Mouse (Mus musculus) right cerebral cortex, postnatal 36 days (tissue): ENCODE results near the gene Mn1.
A peak's percentile ranks its signal among the peaks of the same experiment; 100 is the strongest.

Experiments used
- DNase-seq, 2 experiments: peaks; one replicate each; pipeline ENCODE4 v3.0.0; 2022; ENCODE audit warnings: low spot score in 2 of 2, mixed read lengths in 1 of 2

Gene Mn1

GRCm38 (mm10) chr5:111432842-111433241 is 15.7 kb downstream of the Mn1 start:
- DNase-seq, result no peak

DNA sequence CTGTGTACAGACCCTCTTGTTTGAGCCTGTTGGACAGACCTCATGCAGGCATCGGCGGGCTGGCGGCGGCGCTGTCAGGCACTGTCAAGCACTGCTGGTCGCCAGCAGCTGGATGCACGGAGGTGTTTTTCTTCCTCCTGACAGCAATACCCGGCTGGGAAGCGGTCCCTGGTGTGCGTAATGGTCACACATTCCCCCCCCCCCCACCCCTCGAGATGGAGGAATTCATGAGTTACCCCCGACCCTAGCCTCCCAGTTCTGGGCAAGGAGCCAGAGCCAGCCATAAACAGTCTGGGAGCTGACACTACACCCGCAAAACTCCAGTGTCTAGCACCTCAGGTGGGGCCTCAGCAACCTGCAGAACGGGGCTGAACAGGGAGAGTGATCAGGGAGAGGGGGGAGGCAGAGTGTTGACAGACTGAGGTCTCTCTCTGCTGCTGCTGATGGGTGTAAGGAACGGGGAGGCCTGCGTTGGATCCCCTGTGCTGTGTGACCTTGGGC is 17.2 kb downstream of the Mn1 start:
- DNase-seq, result no peak

GRCm38 (mm10) chr5:111436260-111436659 is 19.1 kb downstream of the Mn1 start:
- no peak for DNase-seq

GRCm38 (mm10) chr5:111437205-111437604 is 20.0 kb downstream of the Mn1 start:
- DNase-seq, result peak in 1 of 2 experiments; percentile 76

DNA sequence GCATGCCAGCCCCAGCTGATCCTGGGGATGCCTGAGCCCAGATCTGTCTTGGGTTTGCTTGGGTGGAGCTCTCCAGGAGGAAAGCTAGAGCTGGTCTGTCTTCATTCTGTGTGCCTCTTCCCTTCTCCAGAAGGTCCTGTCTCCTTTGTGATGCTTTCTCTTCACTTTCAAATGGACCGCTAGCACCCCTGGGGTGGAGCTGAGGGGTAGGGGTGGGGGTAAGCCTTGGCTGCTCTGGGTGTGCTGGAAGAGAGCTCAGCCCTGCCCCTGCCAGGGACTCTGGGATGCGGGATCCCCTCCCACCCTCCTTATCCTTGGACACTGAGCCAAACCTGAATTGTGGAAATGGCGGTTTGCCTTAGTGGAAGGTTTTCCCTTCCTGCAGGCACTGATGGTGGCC is 21.2 kb downstream of the Mn1 start:
- DNase-seq, result no peak

GRCm38 (mm10) chr5:111438821-111439220 is 21.7 kb downstream of the Mn1 start:
- DNase-seq, result no peak

- DNase-seq, result no peak
Observed at GRCm38 (mm10) chr5:111440264-111440663, 23.1 kb downstream of the Mn1 start.

GRCm38 (mm10) chr5:111442151-111442871 is 25.1 kb downstream of the Mn1 start:
- no peak for DNase-seq

DNA sequence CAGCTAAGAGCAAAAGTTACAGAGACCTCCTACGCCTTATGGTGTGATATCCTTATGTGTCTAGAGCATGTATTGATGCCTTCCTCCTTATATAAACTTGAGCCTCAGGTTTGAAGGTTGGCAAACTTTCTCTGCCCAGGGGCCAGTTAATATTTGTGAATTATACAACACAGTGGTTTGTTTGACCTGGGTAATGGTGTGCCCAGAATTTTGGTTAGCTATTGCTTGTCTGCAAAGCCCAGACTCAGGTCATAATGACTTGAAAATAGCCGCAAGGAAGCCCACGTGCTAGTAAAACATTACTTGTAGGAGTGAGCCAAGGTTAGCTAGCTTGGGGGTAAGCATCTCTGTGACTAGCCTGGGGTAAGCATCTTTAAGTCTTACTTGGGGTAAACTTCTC is 26.5 kb downstream of the Mn1 start:
- no peak for DNase-seq

DNA sequence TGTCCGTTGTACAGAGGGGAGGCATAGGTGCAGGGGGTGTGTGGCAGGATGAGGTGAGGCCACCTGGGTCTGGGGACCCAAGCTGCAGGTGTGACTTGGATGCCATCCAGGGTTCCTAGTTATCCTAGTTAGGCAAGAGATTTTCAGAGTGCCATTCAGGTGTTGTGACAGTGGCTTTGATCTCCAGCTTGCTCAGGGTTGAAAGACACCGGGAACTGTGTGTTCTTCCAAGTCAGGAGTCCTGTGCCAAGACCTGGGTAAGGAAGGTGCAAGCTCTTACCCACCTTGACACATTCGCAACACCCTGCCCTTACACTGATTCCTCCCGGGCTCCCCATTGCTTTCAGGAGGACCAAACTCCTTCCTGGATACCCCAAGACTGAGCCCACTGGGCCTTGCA is 27.2 kb downstream of the Mn1 start:
- no peak for DNase-seq

GRCm38 (mm10) chr5:111446652-111447051 is 29.5 kb downstream of the Mn1 start:
- DNase-seq, result no peak

- peak; percentile 49 to 80 for DNase-seq
Observed at GRCm38 (mm10) chr5:111449700-111450099, 32.5 kb downstream of the Mn1 start.

GRCm38 (mm10) chr5:111454240-111454639 is 37.1 kb downstream of the Mn1 start:
- DNase-seq, result no peak

DNA sequence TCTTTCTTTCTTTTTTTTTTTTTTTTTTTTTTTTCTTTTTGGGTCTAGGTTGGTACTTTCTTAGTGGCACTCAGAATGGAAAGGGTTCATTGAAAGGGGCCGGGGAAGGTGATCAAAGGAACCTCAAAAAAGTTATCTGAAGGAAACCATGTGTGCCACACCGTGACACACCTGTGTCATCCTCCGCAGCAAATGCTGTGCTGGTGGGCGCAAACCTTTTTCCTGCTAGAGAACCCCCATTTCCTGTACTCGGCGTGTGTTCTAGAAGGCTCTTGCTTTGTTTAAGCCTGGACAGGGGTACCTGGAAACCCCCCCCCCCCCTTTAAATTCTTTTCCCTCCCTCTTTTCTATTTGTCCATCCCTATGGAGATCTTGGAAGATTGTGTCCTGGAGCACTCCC is 37.7 kb downstream of the Mn1 start:
- no peak for DNase-seq

DNA sequence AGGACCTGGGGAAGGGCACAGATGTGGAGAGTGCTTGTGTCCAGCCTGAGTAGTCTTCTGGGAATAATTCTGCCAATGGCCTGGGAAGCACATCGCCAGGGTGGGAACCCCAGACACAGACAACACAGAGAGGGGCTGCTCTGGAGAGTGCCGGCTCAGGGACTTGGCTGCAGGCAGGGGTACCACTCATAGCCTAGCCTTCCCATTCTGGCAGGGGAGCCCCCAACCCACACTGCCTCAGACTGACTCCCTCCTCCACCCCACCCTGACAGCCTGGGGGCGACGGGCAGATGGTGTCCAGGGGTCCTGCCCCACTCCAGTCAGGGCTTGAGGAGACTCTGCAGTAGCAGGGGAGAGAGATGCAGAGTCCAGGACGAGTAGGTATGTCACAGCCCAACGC is 41.5 kb downstream of the Mn1 start:
- no peak for DNase-seq

- no peak for DNase-seq
Observed at GRCm38 (mm10) chr5:111465811-111466299, 48.7 kb downstream of the Mn1 start.

- no peak for DNase-seq
Observed at GRCm38 (mm10) chr5:111466429-111466828, 49.3 kb downstream of the Mn1 start.

GRCm38 (mm10) chr5:111467699-111468098 is 50.5 kb downstream of the Mn1 start:
- DNase-seq, result no peak

- DNase-seq, result no peak
Observed at GRCm38 (mm10) chr5:111469195-111469882, 52.2 kb downstream of the Mn1 start.

DNA sequence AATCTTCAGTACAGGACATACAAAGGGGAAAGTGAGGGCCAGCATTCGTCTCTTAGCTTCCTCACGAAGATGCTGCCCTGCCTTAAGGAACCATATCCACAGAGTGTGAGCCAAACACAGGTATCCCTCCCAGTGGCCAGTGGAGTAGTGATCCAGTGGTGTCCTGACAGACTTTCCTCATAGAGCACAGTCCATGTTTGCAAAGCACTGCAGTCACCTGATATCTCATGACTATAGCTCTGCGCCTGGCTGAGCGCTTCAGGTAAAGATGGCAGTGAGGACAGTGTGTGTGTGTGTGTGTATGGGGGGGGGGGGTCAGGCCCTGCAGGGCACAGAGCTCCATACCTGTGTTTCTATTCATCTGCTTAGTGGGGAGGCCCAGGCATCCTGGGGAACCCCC is 53.7 kb downstream of the Mn1 start:
- DNase-seq, result no peak

GRCm38 (mm10) chr5:111473425-111473824 is 56.3 kb downstream of the Mn1 start:
- DNase-seq, result peak; percentile 78 to 94

- no peak for DNase-seq
Observed at GRCm38 (mm10) chr5:111475721-111476120, 58.6 kb downstream of the Mn1 start.

- DNase-seq, result no peak
Observed at GRCm38 (mm10) chr5:111476141-111476540, 59.0 kb downstream of the Mn1 start.
